Mouse (Mus musculus): ENCODE results near the gene Med13l.

GRCm38 (mm10) chr5:118737548-118737947 lies 177.1 kb downstream of the Med13l start:
- peak; percentile 79 to 83 for TF ChIP-seq CTCF (conservative IDR thresholded peaks at IDR 0.05 in 1 of 2, IDR thresholded peaks at IDR 0.05 in 1 of 2; ENCODE audit: low read depth in 2 of 2, low read length in 2 of 2)
- TF ChIP-seq RAD21 (IDR thresholded peaks at IDR 0.05; ENCODE audit: low read depth, low read length), result peak; percentile 75
- TF ChIP-seq ZMIZ1 (IDR thresholded peaks at IDR 0.05; ENCODE audit: low read depth, low read length), result no peak
- TF ChIP-seq KAT2A (IDR thresholded peaks at IDR 0.05; ENCODE audit: insufficient replicate concordance, low read length), result no peak
- TF ChIP-seq ZC3H11A (IDR thresholded peaks at IDR 0.05; ENCODE audit: low read depth, low read length), result 0 out of 2 replicates have a peak, but pooled peaks have one; percentile 20
- no peak for TF ChIP-seq USF1 (IDR thresholded peaks at IDR 0.05; ENCODE audit: low read depth, low read length)
- no peak for TF ChIP-seq NRF1 (IDR thresholded peaks at IDR 0.05; ENCODE audit: low read depth, low read length)
- no peak for TF ChIP-seq CHD2 (IDR thresholded peaks at IDR 0.05; ENCODE audit: low read length)
- TF ChIP-seq TBP (conservative IDR thresholded peaks at IDR 0.05; ENCODE audit: low read depth, low read length), result no peak
